Mouse (Mus musculus) olfactory bulb, adult 2 months (tissue): ENCODE data around the gene Tfap2e.

ENCODE experiments used
- CTCF ChIP-seq: fragments of 200-500 bp; IDR thresholded peaks from 2 replicates; pipeline ENCODE4 v1.5.1; 2012; ENCODE audit warnings: low read depth, mild to moderate bottlenecking, low read length, moderate library complexity; ENCODE audit not compliant: insufficient read depth
- POLR2A ChIP-seq: fragments of 200-500 bp; IDR thresholded peaks from 2 replicates; pipeline ENCODE4 v1.6.1; 2012; ENCODE audit warnings: mild to moderate bottlenecking, low read depth, low read length, moderate library complexity; ENCODE audit not compliant: insufficient read depth

GRCm38 (mm10) chr4:126751556-126752023, 15.6 kb upstream of the Tfap2e start:
- TF ChIP-seq CTCF (no peak), POLR2A (no peak)
